Mouse (Mus musculus): ENCODE data around the gene Hps5.
"Not testable (repeated sequence)": the region's sequence is repeated elsewhere in the genome, so short reads cannot be mapped to it uniquely, and the experiment has no call there.

DNA sequence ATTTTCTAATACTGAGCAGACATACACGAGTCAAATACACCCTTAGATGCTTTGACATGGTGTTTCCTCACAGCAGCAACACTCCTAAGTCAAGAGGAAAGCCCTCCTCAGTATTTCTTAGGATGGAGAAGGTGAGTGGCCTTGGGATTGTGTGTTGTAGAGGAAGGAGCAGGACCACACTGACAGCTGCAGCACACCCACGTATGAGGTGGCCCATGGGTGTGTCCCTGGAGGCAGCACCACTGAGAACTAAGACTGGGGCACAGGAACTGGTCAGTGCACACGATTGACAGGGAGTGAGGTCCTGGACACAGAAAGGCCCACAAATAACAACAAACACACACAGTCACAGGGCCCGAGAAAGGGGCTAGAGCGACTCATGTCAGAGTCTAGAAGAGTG lies 55.8 kb downstream of the Hps5 start:
- TF ChIP-seq CTCF (IDR thresholded peaks at IDR 0.05; ENCODE audit: low read depth); EP300 (optimal IDR thresholded peaks at IDR 0.05): not testable (repeated sequence)

Data from stomach, postnatal 0 days (tissue).